Mouse (Mus musculus) lung, adult 2 months (tissue): Measurements from ENCODE around the gene Tpp1. TPM values are rescaled to one million over a fixed set of nuclear protein-coding genes. Genes with fewer than 3 reads are reported as not detected.
"Not testable (repeated sequence)": the region's sequence is repeated elsewhere in the genome, so short reads cannot be mapped to it uniquely, and the experiment has no call there.

Source experiments
- DNase-seq: peaks from one replicate; pipeline ENCODE4 v3.0.0; 2022
- H3K4me1 ChIP-seq: fragments of 200-500 bp; 2 replicates; pipeline ENCODE4 v1.6.1; 2011; ENCODE audit warnings: low read length; ENCODE audit not compliant: control insufficient read depth, insufficient read depth
- H3K4me3 ChIP-seq: fragments of 200-500 bp; replicated peaks from 2 replicates; pipeline ENCODE3; 2011; ENCODE audit warnings: low read depth, mild to moderate bottlenecking, control low read depth, low read length; ENCODE audit errors: extremely low read depth
- CTCF ChIP-seq: fragments of 200-500 bp; IDR thresholded peaks from 2 replicates; pipeline ENCODE4 v1.5.1; 2011; ENCODE audit warnings: mild to moderate bottlenecking, low read length, control low read depth; ENCODE audit not compliant: insufficient read depth
- POLR2A ChIP-seq: fragments of 200-500 bp; IDR thresholded peaks from 2 replicates; pipeline ENCODE4 v1.6.1; 2011; ENCODE audit warnings: low read depth, mild to moderate bottlenecking, control low read depth, low read length, borderline replicate concordance; ENCODE audit errors: extremely low read depth
- WGBS: fragments of 180-500 bp; shearing (Covaris S2); methylation state at CpG from one replicate; pipeline ENCODE4 v1.1.7; 2018; 5-methylcytosine and 5-hydroxymethylcytosine counted together
- polyA plus RNA-seq: library from polyadenylated mRNA; depleted of rRNA; stranded (reverse); fragments of >200 nt; gene quantifications from 2 replicates; pipeline ENCODE4 v1.2.3, GENCODE M21; 2012

Tpp1 gene
- polyA plus RNA-seq, 1 experiment, result 187 TPM

GRCm38 (mm10) chr7:105762517-105763270 is 10.7 kb upstream of the Tpp1 start:
- no peak for DNase-seq
- 66% methylated on average over 55 of the region's 55 CpGs for WGBS
- no peak for TF ChIP-seq CTCF
- no peak for TF ChIP-seq POLR2A
- Histone ChIP-seq H3K4me1 (peaks cover 4% of the 10 kb centered on the region; the same call in 1 of the 2 replicates), H3K4me3 (no peak overlapping the region)

GRCm38 (mm10) chr7:105761813-105762484 is 9.9 kb upstream of the Tpp1 start:
- no peak overlapping the region for H3K4me3 ChIP-seq
- no peaks in the 10 kb centered on the region for H3K4me1 ChIP-seq
- WGBS, result 63% methylated on average over 51 of the region's 51 CpGs
- no peak for DNase-seq
- TF ChIP-seq CTCF, result no peak
- TF ChIP-seq POLR2A, result no peak

DNA sequence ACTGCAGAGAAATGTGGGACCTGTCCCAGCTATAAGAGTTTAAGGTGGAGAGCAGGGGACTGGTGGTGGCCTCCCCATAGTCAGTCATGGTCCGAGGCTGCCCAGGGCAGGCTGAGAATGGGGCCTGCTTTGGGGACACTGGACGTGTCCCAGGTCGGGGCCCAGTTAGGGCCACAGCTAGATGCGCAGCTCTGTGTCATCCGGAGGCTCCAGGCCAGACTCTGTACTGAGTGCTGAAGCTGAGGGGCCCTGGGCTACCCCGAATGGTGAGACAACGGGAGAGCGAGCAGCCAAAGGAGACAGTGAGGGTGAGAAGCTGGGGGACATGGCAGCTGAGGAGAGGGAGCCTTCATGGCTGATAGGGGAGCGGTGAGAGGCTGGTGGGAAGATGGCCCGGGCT is 1.2 kb upstream of the Tpp1 start:
- WGBS, result 93% methylated on average over 10 of the region's 10 CpGs
- no peak overlapping the region for H3K4me3 ChIP-seq
- no peak for DNase-seq
- TF ChIP-seq CTCF (no peak), POLR2A (no peak)
- H3K4me1 ChIP-seq, result 0 out of 2 replicates have a peak, but pooled peaks cover 7% of the 10 kb centered on the region

DNA sequence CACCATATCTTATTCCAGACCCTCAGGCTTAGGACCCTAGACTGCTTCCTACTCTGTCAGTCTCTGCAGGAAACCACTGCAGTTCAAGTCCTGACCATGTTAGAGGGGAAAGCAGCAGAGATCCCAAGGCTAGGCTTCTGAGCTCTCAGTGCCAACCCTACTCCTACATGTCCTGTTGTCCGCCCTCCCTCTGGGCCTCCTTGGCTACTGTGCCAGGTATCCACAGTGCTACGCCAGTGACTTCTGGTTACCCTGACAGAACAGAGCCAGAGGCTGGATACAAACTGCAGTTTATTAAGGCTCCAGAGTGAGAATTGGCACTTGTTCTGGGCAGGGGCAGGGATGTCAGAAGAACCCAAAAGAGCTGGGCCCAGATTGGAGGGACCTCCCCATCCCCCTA is 681 bp upstream of the Tpp1 start:
- no peak for DNase-seq
- H3K4me1 ChIP-seq, result 0 out of 2 replicates have a peak, but pooled peaks cover 7% of the 10 kb centered on the region
- TF ChIP-seq CTCF, result no peak
- no peak for TF ChIP-seq POLR2A
- 89% methylated on average over 2 of the region's 2 CpGs for WGBS
- no peak overlapping the region for H3K4me3 ChIP-seq

GRCm38 (mm10) chr7:105747776-105748175 is 4.3 kb downstream of the Tpp1 start:
- TF ChIP-seq CTCF, result no peak
- TF ChIP-seq POLR2A, result no peak
- no peak for DNase-seq
- Histone ChIP-seq H3K4me1 (peaks cover 11% of the 10 kb centered on the region), H3K4me3 (no peak overlapping the region)
- 56% methylated on average over 2 of the region's 2 CpGs for WGBS

- under 1% methylated on average over 67 of the region's 67 CpGs for WGBS
- Histone ChIP-seq H3K4me1 (peaks cover 10% of the 10 kb centered on the region), H3K4me3 (peak within 1 kb of the TSS; percentile 66)
- peak; percentile 85 for DNase-seq
- TF ChIP-seq POLR2A (peak; percentile 45; the same call in 1 of the 2 replicates), CTCF (peak; percentile 11; the same call in 1 of the 2 replicates)
Observed at GRCm38 (mm10) chr7:105743926-105744590, 8.0 kb downstream of the Tpp1 start, which contains the start of gene Taf10. Gene Taf10, minus strand, starts transcription at chr7:105744361.

DNA sequence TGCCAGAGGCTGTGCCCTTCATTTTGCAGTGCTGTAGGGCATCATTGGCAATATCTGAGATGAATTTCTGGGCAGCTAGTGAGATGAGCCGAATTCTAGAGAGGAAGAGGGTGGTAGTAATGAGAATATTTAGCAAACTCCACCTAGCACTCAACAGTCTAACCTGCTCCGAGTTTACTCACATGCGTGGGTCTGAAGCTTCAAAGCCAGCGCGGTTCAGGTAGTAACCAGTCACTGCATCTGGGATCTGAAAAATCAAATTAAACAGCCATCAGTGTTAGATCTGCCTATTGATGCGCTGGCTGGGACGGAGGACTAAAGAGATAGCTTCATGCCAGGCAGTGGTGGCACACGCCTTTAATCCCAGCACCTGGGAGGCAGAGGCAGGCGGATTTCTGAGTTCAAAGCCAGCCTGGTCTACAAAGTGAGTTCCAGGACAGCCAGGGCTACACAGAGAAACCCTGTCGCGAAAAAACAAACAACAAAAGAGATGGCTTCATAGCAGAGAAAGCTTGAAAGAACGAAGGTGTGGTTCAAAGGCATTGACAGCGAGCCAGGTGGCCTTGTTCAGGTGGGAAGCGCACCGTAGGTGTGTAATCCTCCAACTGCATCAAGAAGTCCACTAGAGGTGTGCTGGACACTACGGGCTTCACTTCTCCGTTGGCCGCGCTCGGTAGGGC is 8.6 kb downstream of the Tpp1 start:
- TF ChIP-seq POLR2A, result peak; percentile 17; the same call in 1 of the 2 replicates
- peaks cover 13% of the 10 kb centered on the region for H3K4me1 ChIP-seq
- H3K4me3 ChIP-seq, result peak overlapping the region; percentile 66
- not testable (repeated sequence) for DNase-seq
- WGBS, result 31% methylated on average over 20 of the region's 20 CpGs

DNA sequence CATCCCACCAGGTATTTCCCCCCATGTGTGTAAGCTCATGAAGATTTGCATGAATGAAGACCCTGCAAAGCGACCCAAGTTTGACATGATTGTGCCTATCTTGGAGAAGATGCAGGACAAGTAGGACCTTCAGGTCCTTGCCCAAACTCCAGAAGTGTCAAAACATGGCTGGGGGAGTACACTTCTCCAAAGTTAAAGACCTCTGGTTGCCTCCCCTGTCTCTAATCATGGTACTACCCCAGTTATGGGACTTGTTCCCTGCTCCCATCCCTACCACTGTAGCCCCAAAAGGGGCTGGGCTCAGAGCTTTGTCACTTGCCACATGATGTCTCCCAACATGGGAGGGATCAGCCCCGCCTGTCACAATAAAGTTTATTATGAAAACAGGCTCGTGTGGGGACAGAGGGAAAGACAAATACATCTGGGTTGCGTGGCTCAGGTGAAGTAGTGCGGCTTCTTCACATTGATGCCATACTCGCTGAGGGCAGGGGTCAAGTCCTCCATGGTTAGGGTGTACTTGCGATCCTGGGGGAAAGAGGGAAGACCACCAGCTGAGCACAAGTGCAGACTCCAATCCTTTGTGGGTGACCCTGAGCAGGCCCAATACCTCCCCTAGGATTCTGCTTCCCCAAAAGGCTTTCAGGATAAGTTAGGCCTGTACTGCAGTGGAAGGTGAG is 9.4 kb downstream of the Tpp1 start:
- 75% methylated on average over 7 of the region's 7 CpGs for WGBS
- not testable (repeated sequence) for H3K4me3 ChIP-seq, DNase-seq
- peaks cover 16% of the 10 kb centered on the region for H3K4me1 ChIP-seq

GRCm38 (mm10) chr7:105741978-105742377 is 10.1 kb downstream of the Tpp1 start:
- 86% methylated on average over 9 of the region's 9 CpGs for WGBS
- no peak for DNase-seq
- H3K4me1 ChIP-seq, result peaks cover 18% of the 10 kb centered on the region
- H3K4me3 ChIP-seq, result no peak overlapping the region
- TF ChIP-seq CTCF (no peak), POLR2A (no peak)

- TF ChIP-seq CTCF (no peak), POLR2A (no peak)
- WGBS, result 73% methylated on average over 6 of the region's 6 CpGs
- H3K4me3 ChIP-seq, result no peak overlapping the region
- DNase-seq, result no peak
- H3K4me1 ChIP-seq, result peaks cover 18% of the 10 kb centered on the region
Observed at GRCm38 (mm10) chr7:105740851-105741250, 11.2 kb downstream of the Tpp1 start.
